Mouse (Mus musculus): ENCODE measurements around the gene Maml3.

GRCm38 (mm10) chr3:51661880-51662550 lies 442.9 kb downstream of the Maml3 start:
- TF ChIP-seq CTCF (IDR thresholded peaks at IDR 0.05) = no peak
- TF ChIP-seq EP300 (IDR thresholded peaks at IDR 0.05) = no peak

Data from lung, postnatal 0 days (tissue).